Mouse (Mus musculus) limb, embryonic 12.5 days (tissue): ENCODE measurements around the gene Naip6. TPM values are rescaled to one million over a fixed set of nuclear protein-coding genes. Genes with fewer than 3 reads are reported as not detected.
"Not testable (repeated sequence)": the region's sequence is repeated elsewhere in the genome, so short reads cannot be mapped to it uniquely, and the experiment has no call there.

Experiments used
- ATAC-seq: fragments of 200-750 bp; cut with Nextera tagmentation; 2 replicates; pipeline ENCODE4 v1.8.0; 2017; ENCODE audit warnings: low read depth, moderate TSS enrichment; ENCODE audit not compliant: insufficient number of reproducible peaks, insufficient read depth, low FRiP score, low TSS enrichment
- H3K27ac ChIP-seq: fragments of 300-500 bp; sonication (generic); 2 replicates; pipeline ENCODE4 v1.5.1; 2016; ENCODE audit warnings: mild to moderate bottlenecking, moderate library complexity
- H3K27me3 ChIP-seq: fragments of 300-500 bp; sonication (generic); 2 replicates; pipeline ENCODE4 v1.6.1; 2016; ENCODE audit warnings: mild to moderate bottlenecking, moderate library complexity
- H3K36me3 ChIP-seq: fragments of 300-500 bp; sonication (generic); 2 replicates; pipeline ENCODE4 v1.6.1; 2016; ENCODE audit warnings: mild to moderate bottlenecking, moderate library complexity
- H3K4me1 ChIP-seq: fragments of 300-500 bp; sonication (generic); replicated peaks from 2 replicates; pipeline ENCODE4 v1.6.1; 2016
- H3K4me2 ChIP-seq: fragments of 300-500 bp; sonication (generic); 2 replicates; pipeline ENCODE4 v1.6.1; 2016; ENCODE audit warnings: mild to moderate bottlenecking, moderate library complexity
- H3K4me3 ChIP-seq: fragments of 300-500 bp; sonication (generic); replicated peaks from 2 replicates; pipeline ENCODE4 v1.5.1; 2016; ENCODE audit warnings: mild to moderate bottlenecking
- H3K9ac ChIP-seq: fragments of 300-500 bp; sonication (generic); replicated peaks from 2 replicates; pipeline ENCODE4 v1.6.1; 2016; ENCODE audit warnings: mild to moderate bottlenecking, moderate library complexity
- H3K9me3 ChIP-seq: fragments of 300-500 bp; sonication (generic); 2 replicates; pipeline ENCODE4 v1.6.1; 2016; ENCODE audit warnings: mild to moderate bottlenecking, moderate library complexity
- WGBS: fragments of 180-500 bp; shearing (Covaris S2); methylation state at CpG from one replicate; pipeline ENCODE4 v1.1.7; 2016; 5-methylcytosine and 5-hydroxymethylcytosine counted together
- polyA plus RNA-seq: library from polyadenylated mRNA; unstranded; fragments of >200 nt; fragmentation: Nextera tagmentation; extraction: Ambion mirVana; gene quantifications from 2 replicates; pipeline ENCODE4 v1.2.1, GENCODE M21; 2016

Gene Naip6
- polyA plus RNA-seq, result not detected in 2 replicates

DNA sequence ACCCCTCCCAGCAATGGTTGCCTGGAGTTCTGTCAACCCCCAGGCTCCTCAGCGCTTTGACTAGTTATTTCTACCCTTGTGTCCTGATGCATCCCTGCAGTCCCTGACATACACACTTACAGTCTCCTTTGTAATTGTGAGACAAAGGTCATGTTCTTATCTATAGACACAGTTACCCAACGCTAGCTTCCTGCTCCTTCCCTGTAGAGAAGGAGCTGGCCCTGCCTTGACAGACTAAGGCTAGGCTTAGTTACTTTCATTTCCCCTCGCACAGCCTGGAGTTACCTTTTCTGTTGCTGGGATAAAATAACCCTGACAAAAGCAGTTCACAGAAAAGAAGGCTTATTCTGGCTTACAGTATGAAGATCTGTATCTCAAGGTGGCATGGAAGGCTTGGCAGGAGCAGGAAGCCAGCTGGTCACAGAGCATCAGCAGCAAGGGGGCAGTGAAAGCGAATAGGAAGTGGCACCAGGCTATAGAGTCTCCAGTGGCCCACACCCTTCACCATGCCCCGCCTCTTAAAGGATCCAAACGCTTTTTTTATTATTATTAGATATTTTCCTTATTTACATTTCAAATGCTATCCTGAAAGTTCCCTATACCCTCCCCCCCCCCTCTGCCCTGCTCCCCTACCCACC is at the start of gene Naip6:
TSS of gene Naip6 (minus strand) at position 419 of the 638 bp plus-strand sequence.
- ATAC-seq, H3K27ac ChIP-seq, H3K4me1 ChIP-seq, H3K9ac ChIP-seq, H3K36me3 ChIP-seq, H3K27me3 ChIP-seq, H3K9me3 ChIP-seq, H3K4me2 ChIP-seq, H3K4me3 ChIP-seq: not testable (repeated sequence)
- WGBS, result 76% methylated on average over 6 of the region's 6 CpGs

DNA sequence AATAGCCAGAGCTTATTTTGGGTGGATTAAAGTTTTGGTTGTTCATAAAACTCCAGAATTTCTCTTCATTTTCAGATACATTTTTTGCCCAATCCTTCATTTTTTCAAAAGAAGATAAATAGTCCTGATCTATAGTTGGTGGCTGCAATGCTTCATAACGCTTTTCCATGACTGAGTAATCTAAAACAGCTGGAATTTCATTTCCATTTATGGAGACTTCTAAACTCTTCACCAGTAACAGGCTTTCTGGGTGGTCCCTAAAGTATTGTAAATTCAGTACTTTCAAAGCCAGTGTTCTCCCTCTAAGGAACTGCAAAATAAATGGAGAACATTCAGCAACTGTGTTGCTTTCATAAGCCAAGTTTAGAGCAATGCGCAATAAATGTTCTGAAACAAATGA is 34.8 kb upstream of the Naip6 start:
- WGBS, result 56% methylated on average over 2 of the region's 2 CpGs
- H3K9me3 ChIP-seq, H3K4me2 ChIP-seq, H3K36me3 ChIP-seq, H3K9ac ChIP-seq, H3K27me3 ChIP-seq, H3K4me3 ChIP-seq, H3K4me1 ChIP-seq, H3K27ac ChIP-seq: not testable (repeated sequence)
- ATAC-seq, result peak; percentile 47; the same call in 1 of the 2 replicates

DNA sequence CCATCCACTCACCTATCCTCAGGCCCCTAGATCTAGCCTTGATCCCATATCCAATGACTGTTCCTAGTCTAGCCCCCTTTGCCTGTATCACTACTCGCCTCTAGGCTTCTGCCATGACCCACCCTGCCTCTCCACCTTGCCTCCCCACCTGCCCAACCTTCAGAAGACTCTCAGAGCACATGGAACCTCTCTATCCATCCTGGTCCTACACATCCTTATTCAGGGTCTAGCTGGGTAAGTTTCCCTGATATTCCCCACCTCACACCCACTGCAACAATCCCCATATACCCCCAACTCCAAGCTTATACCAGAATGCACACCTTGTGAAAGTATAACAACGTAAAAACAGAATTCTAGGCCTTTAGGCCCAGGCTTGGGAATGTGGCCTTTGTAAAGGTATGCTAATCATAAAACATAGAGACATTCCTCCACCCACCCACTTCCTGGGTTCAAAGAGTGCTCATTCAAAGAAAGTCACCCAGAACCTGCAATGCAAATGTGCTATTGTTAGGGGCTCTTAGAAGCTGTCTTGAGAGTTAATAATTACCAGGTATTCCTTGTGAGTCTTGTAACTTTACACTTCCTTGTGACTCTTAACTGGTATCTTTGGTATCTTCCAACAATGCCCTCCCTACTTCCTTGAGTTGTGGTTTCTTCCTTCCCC is 32.2 kb upstream of the Naip6 start:
- not testable (repeated sequence) for H3K4me3 ChIP-seq, H3K36me3 ChIP-seq, H3K4me2 ChIP-seq, ATAC-seq, H3K9ac ChIP-seq, H3K9me3 ChIP-seq, H3K27ac ChIP-seq, H3K27me3 ChIP-seq, H3K4me1 ChIP-seq
- 63% methylated on average over 1 of the region's 2 CpGs for WGBS

DNA sequence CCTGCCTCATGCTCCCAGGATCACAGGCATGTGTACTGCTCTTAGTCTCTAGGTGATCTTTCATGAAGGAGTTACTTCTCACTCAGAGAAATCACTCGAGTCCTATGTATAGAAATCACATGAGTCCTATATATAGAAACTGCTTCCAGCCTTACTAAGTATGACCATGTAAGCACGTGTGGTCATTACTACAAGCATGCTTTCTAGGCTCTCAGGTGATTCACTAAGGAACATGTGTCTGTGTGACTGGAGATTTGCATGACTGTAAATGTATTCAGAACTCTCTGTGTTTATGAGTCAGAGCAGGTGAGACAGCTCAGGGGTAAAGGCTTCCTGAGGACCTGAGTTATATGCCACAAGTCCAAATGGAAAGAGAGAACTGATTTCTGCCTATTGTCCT is 24.3 kb upstream of the Naip6 start:
- Histone ChIP-seq H3K4me1 (no peaks in the 10 kb centered on the region), H3K4me3 (no peak overlapping the region), H3K36me3 (no peaks in the 10 kb centered on the region), H3K27ac (no peak overlapping the region), H3K9ac (no peak overlapping the region), H3K4me2 (no peak overlapping the region), H3K9me3 (no peaks in the 10 kb centered on the region), H3K27me3 (no peaks in the 10 kb centered on the region)
- 75% methylated on average over 2 of the region's 2 CpGs for WGBS
- ATAC-seq, result no peak

DNA sequence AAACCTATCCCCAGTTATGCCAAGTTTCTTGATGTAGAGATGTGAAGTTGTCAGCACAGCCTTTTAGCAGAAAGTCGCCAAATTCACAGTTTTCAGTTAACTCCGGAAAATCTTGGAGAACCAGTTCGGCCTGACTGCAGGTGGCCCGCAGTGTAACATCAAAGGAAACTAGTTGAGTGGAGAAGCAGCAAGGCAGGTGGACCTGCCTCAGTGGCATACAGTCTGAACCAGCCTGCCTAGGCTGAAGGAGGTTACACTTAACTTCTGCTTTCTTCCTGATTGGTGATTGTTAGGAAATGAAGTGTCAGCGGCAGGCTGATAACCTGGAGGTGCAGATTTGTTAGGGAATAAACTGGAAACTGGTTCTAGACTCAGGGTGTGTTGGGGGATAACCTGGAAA is 14.3 kb upstream of the Naip6 start:
- not testable (repeated sequence) for H3K9ac ChIP-seq, H3K27ac ChIP-seq, H3K4me3 ChIP-seq, H3K27me3 ChIP-seq, H3K9me3 ChIP-seq, H3K4me2 ChIP-seq, ATAC-seq, H3K36me3 ChIP-seq, H3K4me1 ChIP-seq
- WGBS, result 28% methylated on average over 5 of the region's 5 CpGs

DNA sequence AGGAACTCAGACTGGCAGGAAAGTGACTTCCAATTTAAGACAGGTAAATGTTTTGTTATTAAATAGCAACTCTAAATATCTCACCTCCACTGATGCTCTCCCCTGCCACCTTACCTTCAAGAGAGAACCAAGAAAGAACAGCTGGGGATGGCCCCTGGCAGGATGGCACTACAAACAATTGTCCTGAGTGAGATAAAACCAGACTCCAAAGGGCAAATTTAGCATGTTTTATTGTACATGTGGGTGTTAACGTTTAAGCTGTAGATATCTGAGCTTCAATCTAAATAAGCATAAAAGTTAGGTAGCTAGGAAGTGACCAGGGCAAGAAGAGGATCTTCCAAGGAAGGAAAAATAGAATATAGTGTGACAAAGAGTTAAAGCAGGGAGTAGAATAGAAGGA is 11.4 kb upstream of the Naip6 start:
- H3K4me1 ChIP-seq, H3K9me3 ChIP-seq, H3K27ac ChIP-seq, H3K4me3 ChIP-seq, H3K4me2 ChIP-seq, H3K36me3 ChIP-seq, H3K27me3 ChIP-seq, ATAC-seq, H3K9ac ChIP-seq: not testable (repeated sequence)
- 16% methylated on average over 1 of the region's 1 CpGs for WGBS

DNA sequence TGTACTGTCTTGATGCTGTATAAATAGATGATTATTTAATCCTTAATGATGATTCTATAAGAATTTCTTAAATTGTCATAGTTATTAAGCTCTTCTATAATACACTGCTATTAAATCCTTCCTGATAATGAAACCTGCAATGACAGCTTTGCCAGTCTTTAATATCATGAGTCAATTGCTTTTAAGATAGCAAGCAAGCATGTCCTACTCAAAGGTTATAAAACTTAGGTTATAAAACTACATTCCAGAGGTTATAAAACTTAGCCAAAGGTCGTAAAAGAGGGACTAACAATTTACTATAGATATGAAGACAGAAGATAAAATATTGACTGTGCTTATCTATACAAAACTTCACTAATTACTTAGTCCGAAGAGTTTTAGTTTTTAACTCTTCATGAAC is 10.6 kb upstream of the Naip6 start:
- H3K27me3 ChIP-seq, H3K4me3 ChIP-seq, H3K4me2 ChIP-seq, H3K27ac ChIP-seq, H3K36me3 ChIP-seq, H3K9ac ChIP-seq, H3K9me3 ChIP-seq, ATAC-seq, H3K4me1 ChIP-seq: not testable (repeated sequence)
- 59% methylated on average over 2 of the region's 2 CpGs for WGBS

DNA sequence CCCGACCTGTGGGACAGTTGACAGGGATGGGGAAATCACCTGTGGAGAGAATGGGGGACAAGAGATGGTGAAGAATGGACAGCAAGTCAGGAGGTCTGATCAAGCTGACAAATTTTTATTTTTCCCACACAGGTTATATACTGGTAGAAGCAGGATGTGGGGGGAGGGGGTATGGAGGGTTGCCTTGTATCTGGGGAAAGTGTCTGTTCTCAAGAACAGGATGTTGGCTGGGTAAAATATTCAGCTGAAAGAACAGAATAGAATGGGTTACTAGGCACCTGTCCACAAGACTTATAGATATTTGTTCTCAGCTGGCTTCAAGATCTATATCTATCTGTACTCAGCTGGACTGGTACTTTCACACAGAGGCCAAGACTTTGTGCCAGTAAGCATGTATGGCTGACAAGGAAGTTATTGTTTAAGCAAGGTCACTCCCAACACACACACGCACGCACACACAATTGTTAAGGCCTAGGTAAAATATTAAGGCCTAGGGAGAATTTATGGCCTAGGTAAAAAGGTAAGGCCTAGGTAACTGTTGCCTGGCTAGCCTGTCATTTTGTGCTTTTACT is 4.9 kb upstream of the Naip6 start:
- H3K36me3 ChIP-seq, H3K9me3 ChIP-seq, H3K27ac ChIP-seq, H3K4me3 ChIP-seq, H3K4me1 ChIP-seq, H3K27me3 ChIP-seq, ATAC-seq, H3K9ac ChIP-seq, H3K4me2 ChIP-seq: not testable (repeated sequence)
- WGBS, result 86% methylated on average over 3 of the region's 3 CpGs

DNA sequence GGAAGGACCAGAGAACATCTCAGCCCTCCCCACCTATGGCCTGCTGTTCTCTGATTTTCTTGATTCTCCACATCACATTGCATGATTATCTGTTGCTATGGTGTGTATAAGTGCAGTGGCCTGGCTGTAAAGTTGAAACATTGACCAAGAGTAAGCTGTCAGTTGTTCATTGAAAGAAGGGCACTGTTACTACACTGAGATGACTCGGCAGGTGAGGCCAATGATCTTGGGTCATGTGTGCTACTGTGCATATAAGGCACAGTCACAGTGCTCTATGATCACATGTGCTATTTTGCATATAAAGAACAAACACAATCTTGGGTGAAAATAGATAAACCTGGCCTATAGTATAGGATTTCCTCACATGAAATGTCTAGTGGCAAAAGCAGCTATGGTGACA is 32.9 kb downstream of the Naip6 start:
- no peak for ATAC-seq
- no peaks in the 10 kb centered on the region for H3K4me1 ChIP-seq
- no peaks in the 10 kb centered on the region for H3K36me3 ChIP-seq
- no peak overlapping the region for H3K9ac ChIP-seq
- WGBS, result 78% methylated on average over 1 of the region's 1 CpGs
- no peak overlapping the region for H3K27ac ChIP-seq
- H3K9me3 ChIP-seq, result no peaks in the 10 kb centered on the region
- H3K27me3 ChIP-seq, result no peaks in the 10 kb centered on the region
- H3K4me3 ChIP-seq, result no peak overlapping the region
- no peak overlapping the region for H3K4me2 ChIP-seq

DNA sequence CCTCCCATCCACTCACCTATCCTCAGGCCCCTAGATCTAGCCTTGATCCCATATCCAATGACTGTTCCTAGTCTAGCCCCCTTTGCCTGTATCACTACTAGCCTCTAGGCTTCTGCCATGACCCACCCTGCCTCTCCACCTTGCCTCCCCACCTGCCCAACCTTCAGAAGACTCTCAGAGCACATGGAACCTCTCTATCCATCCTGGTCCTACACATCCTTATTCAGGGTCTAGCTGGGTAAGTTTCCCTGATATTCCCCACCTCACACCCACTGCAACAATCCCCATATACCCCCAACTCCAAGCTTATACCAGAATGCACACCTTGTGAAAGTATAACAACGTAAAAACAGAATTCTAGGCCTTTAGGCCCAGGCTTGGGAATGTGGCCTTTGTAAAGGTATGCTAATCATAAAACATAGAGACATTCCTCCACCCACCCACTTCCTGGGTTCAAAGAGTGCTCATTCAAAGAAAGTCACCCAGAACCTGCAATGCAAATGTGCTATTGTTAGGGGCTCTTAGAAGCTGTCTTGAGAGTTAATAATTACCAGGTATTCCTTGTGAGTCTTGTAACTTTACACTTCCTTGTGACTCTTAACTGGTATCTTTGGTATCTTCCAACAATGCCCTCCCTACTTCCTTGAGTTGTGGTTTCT is 45.9 kb downstream of the Naip6 start:
- H3K36me3 ChIP-seq, H3K4me1 ChIP-seq, H3K9ac ChIP-seq, H3K9me3 ChIP-seq, H3K4me3 ChIP-seq, H3K27ac ChIP-seq, ATAC-seq, H3K4me2 ChIP-seq, H3K27me3 ChIP-seq: not testable (repeated sequence)
- no CpG with 5 or more reads among the region's 1 CpGs for whole genome bisulfite sequencing

DNA sequence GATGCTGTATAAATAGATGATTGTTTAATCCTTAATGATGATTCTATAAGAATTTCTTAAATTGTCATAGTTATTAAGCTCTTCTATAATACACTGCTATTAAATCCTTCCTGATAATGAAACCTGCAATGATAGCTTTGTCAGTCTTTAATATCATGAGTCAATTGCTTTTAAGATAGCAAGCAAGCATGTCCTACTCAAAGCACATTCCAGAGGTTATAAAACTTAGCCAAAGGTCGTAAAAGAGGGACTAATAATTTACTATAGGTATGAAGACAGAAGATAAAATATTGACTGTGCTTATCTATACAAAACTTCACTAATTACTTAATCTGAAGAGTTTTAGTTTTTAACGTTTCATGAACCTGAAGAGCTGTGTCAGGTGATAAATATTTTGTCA is 60.5 kb downstream of the Naip6 start:
- H3K9me3 ChIP-seq, H3K27ac ChIP-seq, H3K36me3 ChIP-seq, H3K27me3 ChIP-seq, H3K4me3 ChIP-seq, H3K4me1 ChIP-seq, H3K4me2 ChIP-seq, H3K9ac ChIP-seq, ATAC-seq: not testable (repeated sequence)
- WGBS, result 58% methylated on average over 2 of the region's 2 CpGs
